Mouse (Mus musculus) ES-E14 (cell line): ENCODE measurements around the gene Ccl20.

Source experiments
- HCFC1 ChIP-seq: IDR thresholded peaks from 2 replicates; pipeline ENCODE4 v1.6.1; 2012; ENCODE audit warnings: low read length, inconsistent platforms, borderline replicate concordance; ENCODE audit not compliant: insufficient read depth
- MAFK ChIP-seq: IDR thresholded peaks from 2 replicates; pipeline ENCODE4 v1.6.1; 2014; ENCODE audit warnings: mild to moderate bottlenecking, low read depth, low read length, inconsistent platforms; ENCODE audit not compliant: insufficient read depth

DNA sequence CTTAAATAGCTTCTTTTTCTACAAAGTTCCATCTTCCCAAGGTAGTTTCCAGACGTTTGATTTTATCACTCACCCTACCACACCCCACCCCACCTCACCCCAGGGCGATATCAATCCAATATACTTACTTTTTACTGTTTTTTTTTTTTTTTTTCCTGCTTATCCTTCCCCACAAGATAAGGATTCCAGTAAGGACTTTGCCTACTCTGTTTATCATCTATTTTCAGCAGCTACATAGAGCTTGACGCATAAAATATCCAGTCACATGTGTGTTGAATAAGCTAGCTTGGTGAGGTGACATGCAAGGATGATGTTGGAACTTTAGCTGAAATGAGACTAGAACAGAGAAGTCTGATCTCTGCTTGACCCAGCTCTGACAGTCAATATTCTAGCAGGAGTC is 47.5 kb downstream of the Ccl20 start:
- TF ChIP-seq MAFK (no peak), HCFC1 (no peak)
